10 mouse cellular contexts compared by ENCODE assay signal in genomic region chr11:103073671-103074070, GRCm38 (mm10). TPM values are rescaled to one million over a fixed set of nuclear protein-coding genes. Genes with fewer than 3 reads are reported as not detected.
"Had no signal": no experiment of that assay in that cellular context is flagged by ENCODE, and none has a peak within 500 bp of the region (broad histone marks: within the 10 kb centered on the region; RNA-seq: fewer than 3 reads in every experiment).

No protein-coding gene starts in this region.

- H3K27ac ChIP-seq: kidney, embryonic 15.5 days; limb, embryonic 13.5 days; liver, embryonic 14.5 days; stomach, postnatal 0 days had no signal

- H3K9ac ChIP-seq: limb, embryonic 13.5 days; liver, embryonic 14.5 days had no signal

- H3K9me3 ChIP-seq: kidney, embryonic 15.5 days; limb, embryonic 13.5 days had no signal

- H3K4me3 ChIP-seq: kidney, embryonic 15.5 days; limb, embryonic 13.5 days had no signal

- H3K4me2 ChIP-seq: kidney, embryonic 15.5 days; limb, embryonic 13.5 days had no signal

- DNase-seq: kidney, postnatal 14 days; left cerebral cortex, postnatal 4 days; lung, adult 18-20 months; midbrain, embryonic 14.5 days; thymus, postnatal 4 days had no signal

RNA-seq across cellular contexts. Expression of gene Plcd3, which starts 27.8 kb away (rescaled TPM):
- total RNA-seq: megakaryocyte-erythroid progenitor cell, adult 5-6 weeks had no signal
